Mouse (Mus musculus): ENCODE results near the gene Cyp51. TPM values are rescaled to one million over a fixed set of nuclear protein-coding genes. Genes with fewer than 3 reads are reported as not detected.
"Not testable (repeated sequence)": the region's sequence is repeated elsewhere in the genome, so short reads cannot be mapped to it uniquely, and the experiment has no call there.

The Cyp51 gene
- total RNA-seq (2021) = 142 and 229 TPM in 2 replicates
- long read RNA-seq, transcript Cyp51-201 (10 exons, 3,931 nt) = major isoform, 218 of 245 reads
- long read RNA-seq, partial matches to known transcripts = 7 of 245 reads
- long read RNA-seq, other reads (novel, unspliced or antisense) = 18 of 245 reads

- DNase-seq = peak; percentile 90
These were observed at the start of gene Cyp51 for GRCm38 (mm10) chr5:4104341-4105040. Cyp51 (minus strand) TSS chr5:4104746.

DNA sequence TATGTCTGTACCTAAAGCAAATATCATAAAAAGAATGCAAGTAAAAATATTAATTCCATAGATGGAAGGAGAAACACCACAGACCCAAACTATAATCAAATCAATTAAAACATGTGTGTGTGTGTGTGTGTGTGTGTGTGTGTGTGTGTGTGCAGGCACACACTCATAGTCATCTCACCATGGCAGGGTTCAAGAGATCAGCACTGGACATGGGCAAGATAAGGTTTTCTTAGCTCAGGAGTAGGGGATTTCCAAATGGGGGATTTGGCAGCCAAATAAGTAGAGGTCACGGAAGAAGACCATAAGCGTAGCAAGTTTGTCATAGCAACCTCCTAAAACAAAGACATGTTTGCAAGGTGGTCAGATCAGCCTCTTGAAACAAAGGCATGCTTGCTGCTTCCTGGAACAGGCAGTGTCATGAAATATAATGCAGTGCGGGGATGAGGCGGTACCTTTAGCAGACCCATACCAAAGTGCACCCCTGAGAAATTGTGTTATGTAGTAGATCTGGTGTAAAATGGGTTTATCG is 8.1 kb upstream of the Cyp51 start:
- no peak for DNase-seq

DNA sequence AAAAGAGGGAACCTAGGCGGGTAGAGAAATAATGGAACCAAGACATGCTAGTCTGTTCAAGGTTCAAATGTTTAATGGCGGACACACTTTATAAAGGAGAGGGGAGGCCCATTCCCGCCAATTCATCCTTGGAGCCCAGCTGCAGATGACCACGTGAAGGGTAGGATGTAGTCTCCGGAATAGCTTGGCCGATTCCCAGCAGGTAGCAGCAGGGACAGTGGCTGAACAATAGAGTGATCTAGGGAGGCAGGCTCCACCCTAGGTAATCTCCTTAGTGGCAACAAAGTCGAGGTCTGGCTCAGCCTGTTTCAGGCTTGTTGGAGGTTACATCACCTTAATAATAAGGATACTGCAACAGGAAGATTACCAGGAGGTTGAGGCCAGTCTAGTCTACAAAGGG is 2.5 kb upstream of the Cyp51 start:
- not testable (repeated sequence) for DNase-seq

GRCm38 (mm10) chr5:4105651-4106186 is 1.2 kb upstream of the Cyp51 start:
- no peak for DNase-seq

DNA sequence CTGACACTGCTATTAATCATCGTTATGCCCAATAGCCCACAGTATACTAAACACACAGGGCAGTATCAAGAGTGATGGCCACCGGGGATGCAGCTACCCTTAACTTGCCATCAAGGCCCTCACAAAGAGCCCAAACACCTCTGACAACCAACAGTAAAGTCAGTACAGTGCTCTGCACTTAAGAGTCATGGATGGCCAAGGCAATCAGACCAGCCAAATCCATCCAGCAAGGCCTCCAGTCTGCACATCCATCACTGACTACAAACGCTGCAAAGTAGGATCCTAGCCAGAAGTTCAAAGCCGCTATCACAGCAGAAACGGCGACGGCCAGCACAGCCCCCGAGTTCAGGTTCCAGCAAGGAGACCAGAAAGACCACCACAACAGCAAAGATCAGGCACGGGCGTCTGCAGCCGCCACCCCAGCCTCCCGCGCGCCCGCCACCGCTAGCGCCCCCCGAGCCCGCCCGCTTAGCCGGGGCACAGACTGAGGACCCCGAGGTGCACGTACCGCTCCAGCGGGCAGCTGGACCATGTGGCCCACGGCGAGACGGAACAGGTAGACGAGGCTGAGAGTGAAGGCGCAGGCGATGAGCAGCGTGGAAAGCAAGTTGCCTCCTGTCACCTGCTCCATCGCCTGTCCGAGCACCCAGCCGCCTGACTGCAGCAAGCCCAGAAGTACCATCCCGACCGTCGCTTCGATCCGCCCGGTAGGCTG is 763 bp downstream of the Cyp51 start:
- peak; percentile 16 for DNase-seq

DNA sequence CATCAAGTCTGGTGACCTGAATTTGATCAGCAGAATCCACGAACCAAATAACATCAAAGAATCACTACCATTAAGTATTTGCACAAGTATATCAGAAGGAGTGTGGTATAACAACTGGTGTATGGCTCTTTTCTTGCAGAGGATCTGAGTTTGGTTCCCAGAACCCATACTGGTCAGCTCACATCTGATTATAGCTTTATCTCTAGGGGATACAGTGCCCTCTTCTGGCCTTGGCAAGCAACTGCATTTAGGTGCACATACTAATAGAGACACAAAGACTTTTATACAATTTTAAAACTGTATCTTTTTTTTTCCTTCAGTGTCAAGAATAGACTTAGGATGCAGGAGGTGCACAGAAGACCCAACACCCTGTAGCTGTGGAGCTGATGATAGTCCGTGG is 2.8 kb downstream of the Cyp51 start:
- DNase-seq = no peak

- DNase-seq = no peak
These were observed 3.5 kb downstream of the Cyp51 start for GRCm38 (mm10) chr5:4101031-4101430.

GRCm38 (mm10) chr5:4094471-4094870 is 10.1 kb downstream of the Cyp51 start:
- DNase-seq = no peak

DNA sequence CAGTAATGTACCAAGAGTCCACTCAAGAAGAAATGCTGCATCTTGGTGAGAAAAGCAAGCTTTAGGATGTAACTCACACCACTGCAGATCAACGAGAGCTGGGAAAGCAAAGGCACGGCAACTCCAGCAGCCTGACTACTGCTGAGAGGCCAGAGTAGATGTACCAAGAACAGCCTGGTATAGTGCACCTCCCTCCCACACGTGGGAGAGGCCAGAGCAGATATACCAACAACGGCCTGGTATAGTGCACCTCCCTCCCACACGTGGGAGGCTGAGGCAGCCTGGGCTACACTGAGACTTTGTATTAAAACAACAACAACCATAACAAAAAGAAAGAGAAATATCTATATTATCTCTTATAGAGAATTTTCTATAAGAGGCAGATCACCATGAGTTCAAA is 16.4 kb downstream of the Cyp51 start:
- no peak for DNase-seq

- no peak for DNase-seq
These were observed 18.2 kb downstream of the Cyp51 start for GRCm38 (mm10) chr5:4086309-4086708.

- no peak for DNase-seq
These were observed 19.6 kb downstream of the Cyp51 start for GRCm38 (mm10) chr5:4084948-4085347.

DNA sequence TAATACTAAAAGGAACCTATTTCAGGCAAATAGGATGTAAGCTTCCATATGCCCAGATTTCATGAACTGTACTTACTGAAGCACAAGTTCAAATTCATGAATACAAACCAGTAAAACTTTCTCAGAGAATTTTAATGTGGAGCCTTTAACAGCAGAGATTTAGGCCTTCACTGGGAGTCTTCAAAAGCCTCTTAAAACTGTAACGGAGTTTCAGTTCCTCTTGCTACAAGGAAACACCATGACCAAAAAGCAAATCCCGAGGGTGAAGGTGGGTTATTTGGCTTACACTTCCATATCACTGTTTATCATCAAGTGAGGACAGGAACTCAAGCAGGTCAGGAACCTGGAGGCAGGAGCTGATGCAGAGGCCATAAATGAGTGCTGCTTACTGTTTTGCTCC is 23.0 kb downstream of the Cyp51 start:
- DNase-seq = no peak

GRCm38 (mm10) chr5:4080861-4081260 is 23.7 kb downstream of the Cyp51 start:
- DNase-seq = no peak

DNA sequence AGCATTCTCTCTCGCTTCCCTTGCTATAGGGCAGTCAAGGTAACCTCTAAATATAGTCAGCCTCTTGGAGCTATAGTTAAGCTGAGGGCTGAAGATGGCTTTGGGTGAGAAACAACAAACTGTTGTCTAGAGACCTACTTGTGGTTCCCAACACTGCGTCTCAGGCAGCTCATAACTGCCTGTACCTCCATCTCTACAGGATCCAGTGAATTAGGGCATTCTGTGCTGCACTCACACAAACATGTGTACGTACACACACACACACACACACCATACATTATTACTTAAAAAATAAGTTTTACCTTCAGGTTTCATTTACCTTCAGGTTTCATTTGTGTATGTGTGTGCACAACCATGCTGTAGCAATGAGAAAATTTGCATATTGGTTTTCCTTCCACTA is 25.5 kb downstream of the Cyp51 start:
- no peak for DNase-seq

DNA sequence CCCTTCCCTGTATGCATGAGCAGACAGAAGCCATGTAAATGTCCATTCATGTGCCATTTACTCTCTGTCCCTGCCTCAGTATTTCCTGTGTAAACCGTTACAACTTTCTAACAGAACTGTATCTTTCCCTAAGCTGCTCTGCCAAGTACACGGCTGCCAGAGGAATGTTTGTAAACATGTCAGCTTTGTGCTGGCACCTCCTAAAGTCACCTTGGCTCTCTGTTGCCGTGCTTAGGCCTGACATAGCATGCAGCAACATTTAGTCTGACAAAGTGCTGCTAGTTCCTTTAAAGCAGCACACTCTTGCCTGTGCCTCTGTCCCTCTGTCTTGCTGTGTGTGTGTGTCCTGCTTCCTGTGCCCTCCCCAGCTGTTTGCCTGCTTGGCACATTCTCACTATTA is 37.3 kb downstream of the Cyp51 start:
- no peak for DNase-seq

- no peak for DNase-seq
These were observed 38.0 kb downstream of the Cyp51 start for GRCm38 (mm10) chr5:4066476-4067115.

DNA sequence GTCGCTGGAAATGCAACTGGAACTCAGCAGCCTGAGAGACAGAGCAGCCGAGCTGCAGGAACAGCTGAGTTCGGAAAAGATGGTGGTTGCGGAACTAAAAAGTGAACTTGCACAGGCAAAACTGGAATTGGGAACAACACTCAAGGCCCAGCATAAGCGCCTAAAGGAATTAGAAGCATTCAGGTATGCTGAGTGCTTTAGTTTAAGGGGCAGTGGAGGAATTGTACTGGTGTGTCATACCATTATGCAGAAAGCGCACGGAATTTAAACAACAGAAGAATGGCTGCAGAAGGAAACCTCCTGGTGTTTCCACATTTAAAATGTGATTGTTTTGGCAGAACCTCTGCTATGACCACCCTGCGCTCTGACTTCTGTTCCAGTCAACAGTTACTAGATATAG is 44.2 kb downstream of the Cyp51 start:
- DNase-seq = no peak

DNA sequence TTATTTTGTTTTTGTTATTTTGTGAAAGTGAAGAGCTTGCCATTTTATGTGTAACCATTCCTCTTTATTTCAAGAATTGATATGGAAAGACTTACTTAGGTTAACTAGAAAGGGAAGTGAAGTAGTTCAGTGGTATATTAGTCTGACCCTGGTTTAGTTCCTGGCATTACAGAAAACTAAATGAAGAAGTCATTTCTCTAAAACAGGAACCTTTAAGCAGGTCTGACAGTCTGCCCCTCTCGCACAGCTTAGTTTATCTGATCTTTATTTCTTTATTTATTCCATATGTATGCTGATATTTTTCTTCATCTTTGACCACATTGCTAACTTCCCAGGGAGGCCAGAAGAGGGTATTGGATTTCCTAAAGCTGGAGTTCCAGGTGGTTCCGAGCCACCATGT is 63.6 kb downstream of the Cyp51 start:
- DNase-seq = no peak

DNA sequence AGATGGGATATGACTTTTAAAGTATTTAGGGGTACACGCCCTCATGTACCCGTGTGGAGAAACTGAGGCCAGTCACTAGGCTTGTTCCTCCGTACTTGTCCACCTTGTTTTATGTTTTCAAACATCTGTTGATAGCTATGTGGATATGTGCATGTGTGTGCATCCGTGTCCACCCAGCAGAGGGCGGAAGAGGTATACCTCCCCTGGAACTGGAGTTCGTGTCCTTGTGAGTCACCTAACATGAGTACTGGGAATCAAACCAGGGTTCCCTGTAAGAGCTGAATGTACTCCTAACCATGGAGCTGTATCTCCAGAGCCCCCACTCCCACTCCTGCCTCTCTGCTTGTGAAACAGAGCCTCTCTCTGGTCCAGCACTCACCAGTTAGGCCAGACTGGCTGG is 64.2 kb downstream of the Cyp51 start:
- DNase-seq = peak; percentile 34

GRCm38 (mm10) chr5:4039351-4039750 is 65.2 kb downstream of the Cyp51 start:
- DNase-seq = peak; percentile 21

- no peak for DNase-seq
These were observed 67.9 kb downstream of the Cyp51 start for GRCm38 (mm10) chr5:4036686-4037085.

GRCm38 (mm10) chr5:4031846-4032245 is 72.7 kb downstream of the Cyp51 start:
- no peak for DNase-seq

Data from adrenal gland, postnatal 25 days (tissue).